Mouse (Mus musculus) small intestine, adult 2 months (tissue): ENCODE data around the gene Tspan9. TPM values are rescaled to one million over a fixed set of nuclear protein-coding genes. Genes with fewer than 3 reads are reported as not detected.

ENCODE experiments used
- H3K27ac ChIP-seq: fragments of 200-500 bp; 2 replicates; pipeline ENCODE4 v1.5.1; 2012; ENCODE audit warnings: low read depth, low read length, control low read depth, inconsistent platforms; ENCODE audit not compliant: insufficient read depth
- H3K27me3 ChIP-seq: fragments of 200-500 bp; 2 replicates; pipeline ENCODE4 v1.6.1; 2012; ENCODE audit warnings: mild to moderate bottlenecking, moderate library complexity, low read length, inconsistent platforms; ENCODE audit not compliant: control insufficient read depth, insufficient read depth
- H3K36me3 ChIP-seq: fragments of 200-500 bp; 2 replicates; pipeline ENCODE4 v1.6.1; 2012; ENCODE audit warnings: mild to moderate bottlenecking, low read length, control low read depth, inconsistent platforms; ENCODE audit not compliant: control insufficient read depth, insufficient read depth
- H3K4me1 ChIP-seq: fragments of 200-500 bp; 2 replicates; pipeline ENCODE4 v1.6.1; 2012; ENCODE audit warnings: low read length, inconsistent platforms, mixed read lengths; ENCODE audit not compliant: control insufficient read depth, insufficient read depth, insufficient read length
- H3K4me3 ChIP-seq: fragments of 200-500 bp; 2 replicates; pipeline ENCODE4 v1.5.1; 2012; ENCODE audit warnings: low read depth, mild to moderate bottlenecking, control low read depth, inconsistent platforms, low read length, moderate library complexity
- CTCF ChIP-seq: fragments of 200-500 bp; IDR thresholded peaks from 2 replicates; pipeline ENCODE4 v1.5.1; 2012; ENCODE audit warnings: low read depth, mild to moderate bottlenecking, control low read depth, inconsistent platforms, low read length, moderate library complexity, mixed read lengths; ENCODE audit not compliant: insufficient replicate concordance, insufficient read length; ENCODE audit errors: extremely low read depth
- POLR2A ChIP-seq: fragments of 200-500 bp; IDR thresholded peaks from 2 replicates; pipeline ENCODE4 v1.6.1; 2012; ENCODE audit warnings: low read depth, mild to moderate bottlenecking, control low read depth, inconsistent platforms, low read length, moderate library complexity
- WGBS: fragments of 180-500 bp; shearing (Covaris S2); methylation state at CpG from one replicate; pipeline ENCODE4 v1.1.7; 2018; 5-methylcytosine and 5-hydroxymethylcytosine counted together
- polyA plus RNA-seq: library from polyadenylated mRNA; depleted of rRNA; stranded (reverse); fragments of >200 nt; gene quantifications from 2 replicates; pipeline ENCODE4 v1.2.3, GENCODE M21; 2012

Tspan9 gene
- polyA plus RNA-seq, 1 experiment = 20.6 TPM

DNA sequence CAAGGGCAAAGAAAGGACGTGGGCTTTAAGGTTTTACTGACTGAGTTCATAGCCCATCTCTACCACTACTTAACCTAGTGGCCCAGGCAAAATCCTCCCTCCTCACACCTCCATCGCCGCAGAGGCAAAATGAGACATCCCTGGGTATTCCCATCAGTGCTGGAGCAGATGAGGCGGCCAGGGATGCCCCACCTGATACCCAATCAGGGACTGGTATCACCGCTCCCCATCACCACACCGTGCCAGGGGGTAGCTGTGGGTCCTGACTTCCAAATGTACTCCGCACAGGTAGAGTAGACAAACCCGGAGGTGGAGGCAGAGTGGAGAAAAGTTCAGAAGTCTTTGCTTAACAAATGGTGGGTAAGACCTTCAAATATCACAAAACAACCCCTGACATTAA, 117.4 kb downstream of the Tspan9 start:
- H3K4me3 ChIP-seq = no peak overlapping the region
- no peaks in the 10 kb centered on the region for H3K36me3 ChIP-seq
- 87% methylated on average over 8 of the region's 8 CpGs for WGBS
- no peak overlapping the region for H3K27ac ChIP-seq
- TF ChIP-seq CTCF (no peak), POLR2A (no peak)
- H3K27me3 ChIP-seq = no peaks in the 10 kb centered on the region
- H3K4me1 ChIP-seq = no peaks in the 10 kb centered on the region

DNA sequence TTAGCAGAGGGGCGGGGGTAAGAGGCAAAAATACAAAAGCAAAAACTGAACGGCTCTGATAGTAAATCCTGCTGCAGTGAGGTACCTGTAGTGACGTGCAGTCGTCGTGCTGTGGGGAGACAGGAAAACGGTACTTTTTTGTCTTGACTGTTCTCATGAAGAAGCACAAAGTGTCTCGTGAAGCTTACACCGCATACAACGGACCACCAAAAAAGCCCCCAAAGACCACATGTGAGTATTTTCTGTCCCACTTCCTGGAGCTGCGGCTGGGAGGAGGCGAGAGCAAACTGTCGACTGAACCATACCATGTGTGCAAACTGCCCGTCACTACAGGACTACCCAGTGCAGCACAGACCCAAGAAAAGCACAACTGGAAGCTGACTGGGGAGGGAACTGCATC, 117.8 kb downstream of the Tspan9 start:
- H3K4me3 ChIP-seq = no peak overlapping the region
- no peaks in the 10 kb centered on the region for H3K36me3 ChIP-seq
- H3K27ac ChIP-seq = no peak overlapping the region
- no peaks in the 10 kb centered on the region for H3K27me3 ChIP-seq
- no peaks in the 10 kb centered on the region for H3K4me1 ChIP-seq
- WGBS = 82% methylated on average over 13 of the region's 13 CpGs
- TF ChIP-seq POLR2A (no peak), CTCF (no peak)

DNA sequence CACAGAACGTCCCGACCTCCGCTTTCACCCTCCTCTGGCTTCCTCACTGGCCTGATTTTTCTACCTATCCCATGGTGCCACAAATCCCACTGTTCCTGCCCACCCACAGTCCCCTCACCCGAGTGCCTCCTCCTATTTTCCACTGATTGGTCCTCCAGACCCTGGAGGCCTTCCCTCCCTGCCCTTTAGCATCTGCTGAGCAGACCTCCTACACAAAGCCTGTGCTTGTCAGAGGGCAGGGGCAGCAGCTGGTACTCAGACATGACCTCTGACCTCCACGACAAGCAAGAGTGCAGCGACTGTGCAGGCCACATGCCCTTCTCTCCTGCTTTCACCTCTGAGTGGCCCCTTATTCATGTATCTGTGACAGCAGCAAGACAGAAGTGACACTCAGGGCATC, 121.2 kb downstream of the Tspan9 start:
- Histone ChIP-seq H3K36me3 (no peaks in the 10 kb centered on the region), H3K4me1 (no peaks in the 10 kb centered on the region), H3K4me3 (no peak overlapping the region), H3K27ac (no peak overlapping the region), H3K27me3 (no peaks in the 10 kb centered on the region)
- no peak for TF ChIP-seq POLR2A
- no peak for TF ChIP-seq CTCF
- WGBS = 65% methylated on average over 6 of the region's 6 CpGs

DNA sequence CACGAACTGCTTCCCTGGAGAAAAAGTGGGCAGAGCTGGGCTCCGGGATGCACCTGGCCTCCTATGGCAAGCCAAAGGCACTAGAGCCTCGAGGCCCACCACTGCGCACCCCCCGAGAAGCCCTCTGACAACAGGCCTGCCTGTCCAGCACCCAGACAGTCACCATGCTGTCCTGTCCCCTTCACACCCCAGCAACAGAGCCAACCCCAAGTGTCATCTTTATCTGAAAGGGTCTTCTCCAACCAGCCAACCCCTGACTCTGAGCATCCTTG, 121.5 kb downstream of the Tspan9 start:
- TF ChIP-seq POLR2A = no peak
- no peak for TF ChIP-seq CTCF
- H3K27ac ChIP-seq = no peak overlapping the region
- WGBS = 73% methylated on average over 5 of the region's 5 CpGs

DNA sequence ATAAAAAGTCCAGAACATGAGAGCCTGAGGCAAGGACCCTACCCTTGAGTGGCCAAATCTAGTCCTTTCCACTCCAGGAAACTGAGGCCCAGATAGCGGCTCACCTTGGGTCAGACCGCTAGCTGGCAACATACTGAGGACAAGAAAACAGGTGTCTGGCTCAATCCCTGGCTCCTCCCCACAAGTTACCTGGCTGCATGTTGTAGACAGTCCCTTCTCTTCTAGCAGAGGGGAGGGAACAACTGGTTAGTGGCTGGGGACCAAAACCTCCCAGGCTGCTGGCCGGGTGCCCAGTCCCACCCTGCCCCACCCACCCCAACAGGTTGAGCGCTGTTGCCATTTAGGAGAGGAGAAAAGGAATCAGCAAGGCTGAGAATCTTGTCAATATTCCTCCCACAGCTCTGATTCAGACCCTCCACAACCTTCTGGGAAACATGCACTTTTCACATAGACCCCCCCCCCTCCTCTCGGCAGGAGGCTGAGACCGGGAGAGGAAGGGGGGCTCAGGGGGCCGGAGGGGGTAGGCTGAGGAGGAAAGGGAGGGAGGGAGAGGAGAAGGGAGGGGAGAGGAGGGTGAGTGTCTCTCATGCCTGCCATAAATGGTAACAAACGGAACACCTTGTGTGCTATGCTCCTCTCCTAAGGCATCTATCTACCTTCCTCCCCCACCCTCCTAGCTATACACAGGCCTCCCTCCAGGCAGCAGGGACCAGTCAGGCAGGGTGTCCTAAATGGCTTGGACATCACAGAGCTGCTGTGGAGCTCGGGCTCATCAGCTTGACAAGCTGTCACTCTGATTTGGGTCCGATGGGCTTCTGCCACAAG, 122.1 kb downstream of the Tspan9 start:
- Histone ChIP-seq H3K27me3 (no peaks in the 10 kb centered on the region), H3K36me3 (no peaks in the 10 kb centered on the region), H3K27ac (no peak overlapping the region; the same call in 1 of the 2 replicates), H3K4me3 (no peak overlapping the region), H3K4me1 (no peaks in the 10 kb centered on the region)
- WGBS = 24% methylated on average over 10 of the region's 10 CpGs
- TF ChIP-seq POLR2A (no peak), CTCF (no peak)

More for the DNA sequence above, 121.5 kb downstream of the Tspan9 start:
- H3K4me1 ChIP-seq = no peaks in the 10 kb centered on the region
- H3K36me3 ChIP-seq = no peaks in the 10 kb centered on the region
- H3K4me3 ChIP-seq = no peak overlapping the region
- H3K27me3 ChIP-seq = no peaks in the 10 kb centered on the region

DNA sequence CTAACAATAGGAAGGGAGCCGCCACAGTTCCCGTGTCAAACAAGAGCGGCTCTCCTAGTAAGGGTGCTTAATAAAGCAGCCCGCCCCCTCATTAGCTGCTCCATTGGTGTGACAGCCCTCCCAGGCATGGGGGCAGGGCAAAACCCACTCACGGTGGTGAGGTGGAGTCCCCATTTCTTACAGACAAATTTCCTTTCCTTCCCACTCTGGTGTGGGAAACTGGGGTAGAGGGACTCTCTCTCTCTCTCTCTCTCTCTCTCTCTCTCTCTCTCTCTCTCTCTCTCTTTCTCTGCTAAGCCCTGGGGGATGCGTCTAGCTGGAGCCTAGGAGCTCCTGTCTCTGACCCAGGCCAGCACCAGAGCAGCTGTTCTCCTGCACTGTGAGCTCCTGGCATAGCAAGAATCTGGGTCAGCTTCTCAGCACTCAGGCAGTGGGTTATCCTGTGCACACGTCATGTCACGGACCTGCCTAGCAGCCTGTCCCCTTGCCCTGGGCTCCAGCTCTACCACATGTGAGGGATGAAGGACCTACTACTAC, 122.8 kb downstream of the Tspan9 start:
- Histone ChIP-seq H3K4me1 (no peaks in the 10 kb centered on the region), H3K4me3 (no peak overlapping the region), H3K36me3 (no peaks in the 10 kb centered on the region), H3K27ac (no peak overlapping the region; the same call in 1 of the 2 replicates), H3K27me3 (no peaks in the 10 kb centered on the region)
- no peak for TF ChIP-seq POLR2A
- TF ChIP-seq CTCF = no peak
- 67% methylated on average over 8 of the region's 8 CpGs for WGBS

DNA sequence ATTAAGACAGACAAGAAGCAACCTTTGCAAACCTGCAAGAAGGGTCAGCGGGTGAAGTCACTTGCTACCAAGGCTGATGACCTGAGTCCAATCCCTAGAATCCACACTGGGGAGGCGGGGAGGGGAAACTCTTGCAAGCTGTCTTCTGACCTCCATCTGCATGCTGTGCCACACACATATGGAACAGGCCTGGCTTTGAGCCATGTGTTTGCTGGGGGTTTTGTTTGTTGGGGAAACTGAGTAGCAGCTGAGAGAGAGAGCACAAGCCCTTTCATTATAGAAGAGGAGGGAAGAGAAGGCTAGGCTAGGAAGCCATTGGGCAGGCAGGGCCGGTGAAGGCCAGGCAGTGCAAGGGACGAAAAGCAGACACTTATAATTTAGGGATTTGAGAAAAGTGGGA, 123.3 kb downstream of the Tspan9 start:
- TF ChIP-seq POLR2A (no peak), CTCF (no peak)
- H3K4me3 ChIP-seq = no peak overlapping the region
- no peaks in the 10 kb centered on the region for H3K4me1 ChIP-seq
- WGBS = 86% methylated on average over 4 of the region's 4 CpGs
- H3K27ac ChIP-seq = no peak overlapping the region
- no peaks in the 10 kb centered on the region for H3K36me3 ChIP-seq
- no peaks in the 10 kb centered on the region for H3K27me3 ChIP-seq

DNA sequence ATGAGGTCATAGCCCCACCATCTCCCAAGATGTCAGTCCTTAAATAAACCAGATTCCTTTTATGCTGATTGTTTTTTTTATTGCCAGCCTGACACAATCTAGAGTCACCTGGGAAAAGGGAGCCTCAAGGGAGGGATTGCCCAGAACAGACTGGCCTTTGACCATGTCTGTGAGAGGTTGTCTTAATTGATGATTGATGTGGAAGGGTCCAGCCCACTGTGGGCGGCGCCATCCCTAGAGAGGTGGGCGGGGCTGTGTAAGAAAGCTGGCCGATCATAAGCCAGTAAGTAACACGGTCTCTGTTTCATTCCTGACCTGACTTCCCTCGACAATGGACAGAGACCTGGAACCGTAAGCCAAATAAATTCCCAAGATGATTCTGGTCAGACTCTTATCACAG, 124.3 kb downstream of the Tspan9 start:
- Histone ChIP-seq H3K4me3 (no peak overlapping the region), H3K4me1 (no peaks in the 10 kb centered on the region), H3K27ac (no peak overlapping the region), H3K27me3 (no peaks in the 10 kb centered on the region), H3K36me3 (no peaks in the 10 kb centered on the region)
- 66% methylated on average over 7 of the region's 7 CpGs for whole genome bisulfite sequencing
- TF ChIP-seq POLR2A (no peak), CTCF (no peak)
